ENCODE assay signal across 8 mouse cellular contexts in the genomic region with DNA sequence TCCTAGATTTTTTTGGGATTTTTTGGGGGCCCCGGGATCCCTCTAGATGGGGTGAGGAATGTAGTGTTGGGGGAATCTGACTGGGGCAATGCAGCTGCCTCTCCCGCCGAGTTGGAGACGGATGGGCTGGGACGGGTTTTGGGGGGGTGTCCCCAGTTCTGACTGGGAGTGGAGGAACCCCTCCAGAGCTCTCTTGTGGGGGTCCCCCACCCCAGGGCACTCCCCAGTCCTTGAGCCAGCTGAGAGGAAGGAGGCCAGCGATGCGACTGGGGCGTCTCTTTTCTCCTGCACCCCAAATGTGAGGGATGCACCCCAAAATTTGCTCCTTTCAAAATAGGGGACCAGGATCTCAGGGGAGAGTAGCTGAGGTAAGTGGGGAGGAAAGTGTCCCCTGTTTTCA. TPM values are rescaled to one million over a fixed set of nuclear protein-coding genes. Genes with fewer than 3 reads are reported as not detected.
DNase-seq lines count a peak whose midpoint lies in the region; ATAC-seq and TF ChIP-seq lines count a peak whose summit lies in the region.

No protein-coding gene starts in this region.

- no peak for DNase-seq in heart, adult 9 months (ENCODE audit: low spot score in 2 of 2)
- peak in 1 of 2 experiments; percentile 71 for DNase-seq in cerebellum, adult 2 months
- no peak for DNase-seq in heart, postnatal 0 days (ENCODE audit: low spot score)
- no peak for DNase-seq in spleen, postnatal 10 days (ENCODE audit: low spot score in 2 of 2)
- DNase-seq in thymus, postnatal 14 days: no peak

- H3K36me3 ChIP-seq in heart, embryonic 11.5 days (ENCODE audit: control insufficient read depth, insufficient read depth, low read length): 0 out of 2 replicates have a peak, but pooled peaks cover 2% of the 10 kb centered on the region
- peaks cover 7% of the 10 kb centered on the region; the same call in 1 of the 2 replicates for H3K36me3 ChIP-seq in heart, postnatal 0 days (replicated peaks; ENCODE audit: control insufficient read depth, insufficient read depth, low read length)
- peaks cover 17% of the 10 kb centered on the region for H3K36me3 ChIP-seq in midbrain, embryonic 12.5 days

- peaks cover 37% of the 10 kb centered on the region for H3K4me1 ChIP-seq in heart, embryonic 11.5 days (ENCODE audit: control insufficient read depth, insufficient read depth, low read length)
- peaks cover 10% of the 10 kb centered on the region for H3K4me1 ChIP-seq in cerebellum, adult 2 months (ENCODE audit: control insufficient read depth, insufficient read depth, low read length)
- H3K4me1 ChIP-seq in heart, postnatal 0 days (ENCODE audit: control insufficient read depth, insufficient read depth): peaks cover 18% of the 10 kb centered on the region
- H3K4me1 ChIP-seq in midbrain, embryonic 12.5 days: peaks cover 38% of the 10 kb centered on the region

- no peak overlapping the region for H3K27ac ChIP-seq in heart, embryonic 11.5 days (ENCODE audit: low read depth, low read length)
- H3K27ac ChIP-seq in cerebellum, adult 2 months (ENCODE audit: insufficient read depth, low read length): peak overlapping the region; percentile 86
- H3K27ac ChIP-seq in heart, postnatal 0 days (ENCODE audit: low read depth): no peak overlapping the region
- H3K27ac ChIP-seq in midbrain, embryonic 12.5 days (replicated peaks): no peak overlapping the region

- H3K4me2 ChIP-seq in heart, embryonic 11.5 days: peak overlapping the region; percentile 76
- H3K4me2 ChIP-seq in heart, postnatal 0 days (ENCODE audit: low read depth, low read length): peak overlapping the region; percentile 80
- peak overlapping the region; percentile 59 for H3K4me2 ChIP-seq in midbrain, embryonic 12.5 days (replicated peaks)

- H3K9ac ChIP-seq in heart, embryonic 11.5 days (ENCODE audit: low read depth, low read length): peak overlapping the region; percentile 76
- peak overlapping the region; percentile 62 for H3K9ac ChIP-seq in heart, postnatal 0 days (replicated peaks; ENCODE audit: low read depth, low read length)
- H3K9ac ChIP-seq in midbrain, embryonic 12.5 days (replicated peaks): peak overlapping the region; percentile 62

- H3K4me3 ChIP-seq in heart, embryonic 11.5 days (ENCODE audit: low read depth, low read length): peak overlapping the region; percentile 49
- peak overlapping the region; percentile 80 for H3K4me3 ChIP-seq in cerebellum, adult 2 months (replicated peaks; ENCODE audit: insufficient read depth, low read depth, low read length)
- H3K4me3 ChIP-seq in heart, postnatal 0 days (ENCODE audit: low read depth, low read length): peak overlapping the region; percentile 54
- H3K4me3 ChIP-seq in midbrain, embryonic 12.5 days: peak overlapping the region; percentile 37; the same call in 1 of the 2 replicates

- no peak for ATAC-seq in heart, embryonic 11.5 days (replicated peaks; ENCODE audit: insufficient number of reproducible peaks, low FRiP score, low TSS enrichment)
- no peak for ATAC-seq in heart, postnatal 0 days (ENCODE audit: insufficient read depth, low read depth)
- ATAC-seq in midbrain, embryonic 12.5 days (ENCODE audit: low FRiP score, low read depth): no peak
- no peak for ATAC-seq in megakaryocyte progenitor cell, adult 5-6 weeks (replicated peaks; ENCODE audit: poor library complexity)

- H3K27me3 ChIP-seq in heart, embryonic 11.5 days (ENCODE audit: control insufficient read depth, insufficient read depth, low read length): peaks cover 25% of the 10 kb centered on the region
- no peaks in the 10 kb centered on the region for H3K27me3 ChIP-seq in cerebellum, adult 2 months (ENCODE audit: control insufficient read depth, insufficient read depth, low read length)
- peaks cover 21% of the 10 kb centered on the region for H3K27me3 ChIP-seq in heart, postnatal 0 days (ENCODE audit: control insufficient read depth, insufficient read depth, low read length)
- H3K27me3 ChIP-seq in midbrain, embryonic 12.5 days: peaks cover 35% of the 10 kb centered on the region

- 37% methylated on average over 8 of the region's 8 CpGs for whole genome bisulfite sequencing in heart, embryonic 11.5 days (ENCODE audit: insufficient replicate concordance)
- 2% methylated on average over 8 of the region's 8 CpGs for WGBS in cerebellum, adult 2 months
- 39% methylated on average over 8 of the region's 8 CpGs for WGBS in heart, postnatal 0 days
- 40% methylated on average over 8 of the region's 8 CpGs for WGBS in midbrain, embryonic 12.5 days

- TF ChIP-seq EP300 in heart, postnatal 0 days (IDR thresholded peaks at IDR 0.05; ENCODE audit: low read depth): no peak

- no peak for TF ChIP-seq CTCF in cerebellum, adult 2 months (IDR thresholded peaks at IDR 0.05; ENCODE audit: borderline replicate concordance, insufficient read depth, low read depth, low read length)
- TF ChIP-seq CTCF in heart, postnatal 0 days (IDR thresholded peaks at IDR 0.05; ENCODE audit: low read depth): no peak

- H3K9me3 ChIP-seq in heart, embryonic 11.5 days (replicated peaks; ENCODE audit: control insufficient read depth, low read length): no peaks in the 10 kb centered on the region
- H3K9me3 ChIP-seq in heart, postnatal 0 days (replicated peaks; ENCODE audit: control insufficient read depth, low read length): no peaks in the 10 kb centered on the region
- H3K9me3 ChIP-seq in midbrain, embryonic 12.5 days: no peaks in the 10 kb centered on the region

- TF ChIP-seq POLR2A in cerebellum, adult 2 months (IDR thresholded peaks at IDR 0.05; ENCODE audit: borderline replicate concordance, insufficient read depth, low read length): 0 out of 2 replicates have a peak, but pooled peaks have one; percentile 21

RNA-seq across cellular contexts. Expression of gene Bcl6b, which starts 3.4 kb away (rescaled TPM):
- 11.9 and 13.0 TPM in 2 replicates for polyA plus RNA-seq in heart, embryonic 11.5 days (2014; fragmentation: Nextera tagmentation; extraction: Ambion mirVana)
- 1.1 and 1.4 TPM in 2 replicates for polyA plus RNA-seq in cerebellum, adult 2 months (2012; rRNA removed)
- 12.8 and 44.1 TPM in 2 replicates for total RNA-seq in heart, postnatal 0 days (2014; rRNA removed; ENCODE audit: low replicate concordance)
- 16.8 and 18.9 TPM in 2 replicates for polyA plus RNA-seq in heart, postnatal 0 days (2015; fragmentation: Nextera tagmentation; extraction: Ambion mirVana)
- 5.2 and 5.4 TPM in 2 replicates for polyA plus RNA-seq in midbrain, embryonic 12.5 days (2016; fragmentation: Nextera tagmentation; extraction: Ambion mirVana)
- total RNA-seq in megakaryocyte progenitor cell, adult 5-6 weeks (2015): 0.17 TPM in 1 of 2 replicates, not detected in the other
- total RNA-seq in megakaryocyte progenitor cell, adult 5-6 weeks (2017): not detected in 2 replicates

RNA-seq across cellular contexts. Expression of gene 0610010K14Rik, which starts 4.7 kb away (rescaled TPM):
- polyA plus RNA-seq in heart, embryonic 11.5 days (2014; fragmentation: Nextera tagmentation; extraction: Ambion mirVana): 129 and 132 TPM in 2 replicates
- polyA plus RNA-seq in cerebellum, adult 2 months (2012; rRNA removed): 94.0 and 96.5 TPM in 2 replicates
- total RNA-seq in heart, postnatal 0 days (2014; rRNA removed; ENCODE audit: low replicate concordance): 47.7 and 60.5 TPM in 2 replicates
- 96.5 and 102 TPM in 2 replicates for polyA plus RNA-seq in heart, postnatal 0 days (2015; fragmentation: Nextera tagmentation; extraction: Ambion mirVana)
- 210 and 213 TPM in 2 replicates for polyA plus RNA-seq in midbrain, embryonic 12.5 days (2016; fragmentation: Nextera tagmentation; extraction: Ambion mirVana)
- 73.4 and 77.3 TPM in 2 replicates for total RNA-seq in megakaryocyte progenitor cell, adult 5-6 weeks (2015)
- total RNA-seq in megakaryocyte progenitor cell, adult 5-6 weeks (2017): 24.4 and 31.2 TPM in 2 replicates

RNA-seq across cellular contexts. Expression of gene Gm21988, which starts 6.6 kb away (rescaled TPM):
- polyA plus RNA-seq in heart, embryonic 11.5 days (2014; fragmentation: Nextera tagmentation; extraction: Ambion mirVana): 7.7 and 9.3 TPM in 2 replicates
- 9.7 and 10.3 TPM in 2 replicates for polyA plus RNA-seq in cerebellum, adult 2 months (2012; rRNA removed)
- 6.8 and 15.2 TPM in 2 replicates for total RNA-seq in heart, postnatal 0 days (2014; rRNA removed; ENCODE audit: low replicate concordance)
- 7.5 and 8.6 TPM in 2 replicates for polyA plus RNA-seq in heart, postnatal 0 days (2015; fragmentation: Nextera tagmentation; extraction: Ambion mirVana)
- polyA plus RNA-seq in midbrain, embryonic 12.5 days (2016; fragmentation: Nextera tagmentation; extraction: Ambion mirVana): 10.5 and 12.4 TPM in 2 replicates
- total RNA-seq in megakaryocyte progenitor cell, adult 5-6 weeks (2015): 3.4 and 4.1 TPM in 2 replicates
- 0.10 and 2.4 TPM in 2 replicates for total RNA-seq in megakaryocyte progenitor cell, adult 5-6 weeks (2017)

RNA-seq across cellular contexts. Expression of gene Rnasek, which starts 6.6 kb away (rescaled TPM):
- polyA plus RNA-seq in heart, embryonic 11.5 days (2014; fragmentation: Nextera tagmentation; extraction: Ambion mirVana): 170 and 183 TPM in 2 replicates
- polyA plus RNA-seq in cerebellum, adult 2 months (2012; rRNA removed): 359 TPM in 2 replicates
- total RNA-seq in heart, postnatal 0 days (2014; rRNA removed; ENCODE audit: low replicate concordance): 13.1 and 75.0 TPM in 2 replicates
- polyA plus RNA-seq in heart, postnatal 0 days (2015; fragmentation: Nextera tagmentation; extraction: Ambion mirVana): 311 and 336 TPM in 2 replicates
- polyA plus RNA-seq in midbrain, embryonic 12.5 days (2016; fragmentation: Nextera tagmentation; extraction: Ambion mirVana): 172 and 188 TPM in 2 replicates
- total RNA-seq in megakaryocyte progenitor cell, adult 5-6 weeks (2015): 134 and 151 TPM in 2 replicates
- total RNA-seq in megakaryocyte progenitor cell, adult 5-6 weeks (2017): 19.3 and 29.4 TPM in 2 replicates

RNA-seq across cellular contexts. Expression of gene Slc16a13, which starts 12.2 kb away (rescaled TPM):
- 7.6 and 7.8 TPM in 2 replicates for polyA plus RNA-seq in heart, embryonic 11.5 days (2014; fragmentation: Nextera tagmentation; extraction: Ambion mirVana)
- polyA plus RNA-seq in cerebellum, adult 2 months (2012; rRNA removed): 8.8 and 11.3 TPM in 2 replicates
- total RNA-seq in heart, postnatal 0 days (2014; rRNA removed; ENCODE audit: low replicate concordance): 3.1 and 5.5 TPM in 2 replicates
- 4.4 and 4.5 TPM in 2 replicates for polyA plus RNA-seq in heart, postnatal 0 days (2015; fragmentation: Nextera tagmentation; extraction: Ambion mirVana)
- 19.0 and 19.5 TPM in 2 replicates for polyA plus RNA-seq in midbrain, embryonic 12.5 days (2016; fragmentation: Nextera tagmentation; extraction: Ambion mirVana)
- 4.4 and 7.0 TPM in 2 replicates for total RNA-seq in megakaryocyte progenitor cell, adult 5-6 weeks (2015)
- 2.5 and 4.6 TPM in 2 replicates for total RNA-seq in megakaryocyte progenitor cell, adult 5-6 weeks (2017)
